Mouse (Mus musculus): ENCODE data around the gene Plac1. TPM values are rescaled to one million over a fixed set of nuclear protein-coding genes. Genes with fewer than 3 reads are reported as not detected.
"Not testable (repeated sequence)": the region's sequence is repeated elsewhere in the genome, so short reads cannot be mapped to it uniquely, and the experiment has no call there.

Gene Plac1
- polyA plus RNA-seq, 1 experiment from 2014 or later, result 7.5 TPM

DNA sequence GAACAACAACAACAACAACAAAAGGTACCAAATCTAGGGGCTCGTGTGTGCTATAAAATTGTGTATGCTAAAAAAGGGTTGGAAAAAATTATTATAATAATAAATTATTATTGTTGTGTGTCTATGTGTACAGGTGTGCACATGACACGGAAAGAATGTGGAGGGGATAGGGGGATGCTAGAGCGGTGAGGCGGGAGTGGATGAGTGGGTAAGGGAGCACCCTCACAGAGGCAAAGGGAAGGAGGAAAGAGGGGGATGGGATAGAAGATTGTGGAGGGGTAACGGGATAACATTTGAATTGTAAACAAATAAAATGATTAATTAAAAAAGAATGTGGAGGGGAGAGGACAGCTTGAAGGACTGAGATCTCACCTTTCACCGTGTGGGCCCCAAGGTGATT lies 199.8 kb downstream of the Plac1 start:
- Histone ChIP-seq H3K27ac (no peak overlapping the region), H3K4me3 (replicated peaks) (no peak overlapping the region), H3K9ac (no peak overlapping the region), H3K36me3 (no peaks in the 10 kb centered on the region), H3K9me3 (no peaks in the 10 kb centered on the region), H3K4me2 (no peak overlapping the region), H3K27me3 (replicated peaks) (no peaks in the 10 kb centered on the region), H3K4me1 (no peaks in the 10 kb centered on the region)
- ATAC-seq (ENCODE audit: insufficient read depth, low FRiP score, low read depth), result no peak
- 66% methylated on average over 6 of the region's 6 CpGs for WGBS

DNA sequence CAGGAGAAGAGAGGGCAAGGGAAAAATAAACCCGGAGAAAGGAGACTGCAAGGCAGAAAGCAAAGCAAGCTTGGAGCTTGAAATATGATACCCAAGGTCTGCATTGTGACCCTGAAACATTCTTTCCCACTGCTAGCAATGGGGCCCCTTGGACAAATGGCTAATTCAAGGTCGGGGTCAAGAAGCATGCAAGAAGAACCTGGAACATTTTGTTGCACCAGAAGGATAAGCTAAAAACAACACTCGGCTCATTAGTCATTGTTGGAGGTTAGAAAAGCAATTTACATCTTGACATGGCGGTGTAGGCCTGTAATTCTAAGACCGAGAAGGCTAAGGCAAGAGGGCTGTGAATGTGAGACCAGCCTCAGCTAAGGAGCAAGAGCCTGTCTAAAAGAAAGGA lies 200.3 kb downstream of the Plac1 start:
- no peaks in the 10 kb centered on the region for H3K4me1 ChIP-seq
- 38% methylated on average over 5 of the region's 5 CpGs for WGBS

GRCm38 (mm10) chrX:53038194-53038593 lies 201.7 kb downstream of the Plac1 start:
- Histone ChIP-seq H3K9me3 (no peaks in the 10 kb centered on the region), H3K36me3 (no peaks in the 10 kb centered on the region), H3K27ac (no peak overlapping the region), H3K9ac (no peak overlapping the region), H3K4me2 (no peak overlapping the region), H3K27me3 (replicated peaks) (no peaks in the 10 kb centered on the region), H3K4me3 (replicated peaks) (no peak overlapping the region), H3K4me1 (no peaks in the 10 kb centered on the region)
- WGBS, result 72% methylated on average over 4 of the region's 4 CpGs
- no peak for ATAC-seq (ENCODE audit: insufficient read depth, low FRiP score, low read depth)

More for the DNA sequence above, 200.3 kb downstream of the Plac1 start:
- Histone ChIP-seq H3K9me3 (no peaks in the 10 kb centered on the region), H3K9ac (no peak overlapping the region), H3K36me3 (no peaks in the 10 kb centered on the region), H3K27me3 (replicated peaks) (no peaks in the 10 kb centered on the region), H3K4me2 (no peak overlapping the region), H3K27ac (no peak overlapping the region), H3K4me3 (replicated peaks) (no peak overlapping the region)
- no peak for ATAC-seq (ENCODE audit: insufficient read depth, low FRiP score, low read depth)

DNA sequence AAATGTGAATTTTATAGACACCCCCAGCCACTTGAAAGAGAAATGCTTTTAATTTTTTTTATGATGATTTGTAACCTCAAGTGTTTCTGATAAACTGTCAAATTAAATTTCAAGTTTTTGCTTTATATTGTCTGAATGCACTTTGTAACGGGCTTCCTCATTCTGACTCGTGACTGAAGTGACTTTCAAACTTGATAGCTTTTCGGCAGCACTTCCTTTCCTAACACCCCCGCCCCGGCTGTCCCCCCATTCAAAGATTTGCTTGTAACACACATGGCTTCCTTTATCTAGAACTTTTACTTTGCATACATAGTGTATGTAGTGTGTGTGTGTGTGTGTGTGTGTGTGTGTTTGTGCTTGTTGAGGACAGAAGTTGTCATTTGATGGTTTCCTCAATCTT lies 210.4 kb downstream of the Plac1 start:
- H3K9me3 ChIP-seq, result no peaks in the 10 kb centered on the region
- no peak overlapping the region for H3K27ac ChIP-seq
- no peaks in the 10 kb centered on the region for H3K4me1 ChIP-seq
- no peak overlapping the region for H3K4me2 ChIP-seq
- H3K4me3 ChIP-seq (replicated peaks), result no peak overlapping the region
- no peaks in the 10 kb centered on the region for H3K36me3 ChIP-seq
- WGBS, result 72% methylated on average over 5 of the region's 5 CpGs
- H3K27me3 ChIP-seq (replicated peaks), result no peaks in the 10 kb centered on the region
- H3K9ac ChIP-seq, result no peak overlapping the region
- ATAC-seq (ENCODE audit: insufficient read depth, low FRiP score, low read depth), result no peak

DNA sequence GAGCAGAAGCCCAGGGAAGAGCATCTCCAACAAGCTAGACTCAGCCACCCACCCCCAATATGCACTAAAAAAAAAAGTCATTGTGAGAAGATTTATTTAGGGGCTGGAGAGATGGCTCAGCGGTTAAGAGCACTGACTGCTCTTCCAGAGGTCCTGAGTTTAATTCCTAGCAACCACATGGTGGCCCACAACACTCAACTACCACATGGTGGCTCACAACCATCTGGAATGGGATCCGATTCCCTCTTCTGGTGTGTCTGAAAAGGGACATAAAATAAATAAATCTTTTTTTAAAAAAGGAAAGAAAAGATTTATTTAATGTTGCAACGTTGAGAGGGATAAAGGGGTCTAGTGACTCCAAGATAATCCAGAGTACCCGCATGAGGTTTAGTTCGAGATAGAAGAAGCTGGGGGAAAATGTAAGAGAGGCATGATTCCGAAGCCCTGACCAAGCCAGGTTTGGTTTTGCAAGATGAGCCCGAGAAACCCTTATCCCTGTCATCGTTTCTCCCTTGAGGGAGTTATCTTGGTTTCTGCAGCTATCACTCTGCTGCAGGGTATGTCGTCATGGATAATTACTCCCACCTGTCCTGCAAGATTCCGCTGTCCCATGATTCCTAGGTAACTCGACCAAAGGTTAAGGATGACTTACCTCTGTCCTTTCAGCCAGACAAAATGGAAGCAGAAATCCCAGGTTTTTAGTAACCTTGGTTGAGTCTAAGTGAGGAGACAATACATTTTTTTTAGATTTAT lies 214.3 kb downstream of the Plac1 start:
- no peak for ATAC-seq (ENCODE audit: insufficient read depth, low FRiP score, low read depth)
- 61% methylated on average over 11 of the region's 11 CpGs for WGBS

GRCm38 (mm10) chrX:53024268-53024667 lies 215.6 kb downstream of the Plac1 start:
- H3K4me1 ChIP-seq; H3K4me3 ChIP-seq (replicated peaks); H3K9ac ChIP-seq; H3K9me3 ChIP-seq; H3K4me2 ChIP-seq; H3K27ac ChIP-seq; H3K27me3 ChIP-seq (replicated peaks); H3K36me3 ChIP-seq; ATAC-seq (ENCODE audit: insufficient read depth, low FRiP score, low read depth): not testable (repeated sequence)
- WGBS, result 17% methylated on average over 3 of the region's 3 CpGs

More for the DNA sequence above, 214.3 kb downstream of the Plac1 start:
- no peaks in the 10 kb centered on the region for H3K27me3 ChIP-seq (replicated peaks)
- H3K9me3 ChIP-seq, result no peaks in the 10 kb centered on the region
- H3K4me2 ChIP-seq, result no peak overlapping the region
- no peak overlapping the region for H3K27ac ChIP-seq
- no peak overlapping the region for H3K4me3 ChIP-seq (replicated peaks)
- H3K4me1 ChIP-seq, result no peaks in the 10 kb centered on the region
- H3K36me3 ChIP-seq, result no peaks in the 10 kb centered on the region
- H3K9ac ChIP-seq, result no peak overlapping the region

GRCm38 (mm10) chrX:53023021-53023420 lies 216.9 kb downstream of the Plac1 start:
- Histone ChIP-seq H3K4me3 (replicated peaks) (no peak overlapping the region), H3K9ac (no peak overlapping the region), H3K36me3 (no peaks in the 10 kb centered on the region), H3K27ac (no peak overlapping the region), H3K9me3 (no peaks in the 10 kb centered on the region), H3K4me1 (no peaks in the 10 kb centered on the region), H3K4me2 (no peak overlapping the region), H3K27me3 (replicated peaks) (no peaks in the 10 kb centered on the region)
- no peak for ATAC-seq (ENCODE audit: insufficient read depth, low FRiP score, low read depth)
- 78% methylated on average over 2 of the region's 2 CpGs for WGBS

MicroRNA genes within 50 kb of the gene (microRNA counts, 519-probe panel; counts per million panel counts)
- 3,419 counts per million, percentile 87 among the panel's probes with 10 or more counts for microRNA mmu-miR-322
- 2,344 counts per million, percentile 47 among the panel's probes with 10 or more counts for microRNA mmu-miR-351
- microRNA mmu-miR-450a-3p, result 969 counts per million, percentile 2 among the panel's probes with 10 or more counts
- microRNA mmu-miR-450a-5p, result 3,366 counts per million, percentile 85 among the panel's probes with 10 or more counts
- 2,191 counts per million, percentile 33 among the panel's probes with 10 or more counts for microRNA mmu-miR-450b-3p
- not detected for microRNA mmu-miR-450b-5p
- microRNA mmu-miR-503, result 2,171 counts per million, percentile 31 among the panel's probes with 10 or more counts
- microRNA mmu-miR-542-3p, result 2,297 counts per million, percentile 42 among the panel's probes with 10 or more counts
- microRNA mmu-miR-542-5p, result 2,735 counts per million, percentile 67 among the panel's probes with 10 or more counts

Small RNAs within 50 kb of the gene (microRNA-seq; reads per million reads assigned to microRNA genes)
- gene Mir322 (25,654 reads per million, percentile 97 among the genes with 10 or more reads in this experiment), gene Mir351 (7,486 reads per million, percentile 92 among the genes with 10 or more reads in this experiment), gene Mir450-1 (33.2 reads per million, percentile 38 among the genes with 10 or more reads in this experiment), gene Mir450-2 (12.4 reads per million, percentile 27 among the genes with 10 or more reads in this experiment), gene Mir450b (210 reads per million, percentile 59 among the genes with 10 or more reads in this experiment), gene Mir503 (681 reads per million, percentile 71 among the genes with 10 or more reads in this experiment), gene Mir542 (803 reads per million, percentile 73 among the genes with 10 or more reads in this experiment)

Other genes starting within 250 kb of the Plac1 start
- gene Fam122b, start 29.7 kb upstream of the Plac1 start, polyA plus RNA-seq (2015; fragmentation: Nextera tagmentation; extraction: Ambion mirVana), result 9.9 TPM in 2 replicates
- not detected in 2 replicates for gene Fam122c, start 33.3 kb upstream of the Plac1 start, polyA plus RNA-seq (2015; fragmentation: Nextera tagmentation; extraction: Ambion mirVana)
- 36.1 and 38.8 TPM in 2 replicates for gene Mospd1, start 130.4 kb upstream of the Plac1 start, polyA plus RNA-seq (2015; fragmentation: Nextera tagmentation; extraction: Ambion mirVana)
- not detected in 2 replicates for gene Etd, start 194.8 kb upstream of the Plac1 start, polyA plus RNA-seq (2015; fragmentation: Nextera tagmentation; extraction: Ambion mirVana)

Measured in stomach, embryonic 15.5 days (tissue).